Mouse (Mus musculus) ES-E14 (cell line): ENCODE data around the gene Fcer1g. TPM values are rescaled to one million over a fixed set of nuclear protein-coding genes. Genes with fewer than 3 reads are reported as not detected.

Experiments
- DNase-seq: peaks from one replicate; pipeline ENCODE4 v3.0.0-alpha.2; 2013; ENCODE audit warnings: low read depth, low spot score
- H3K27ac ChIP-seq: 2 replicates; pipeline ENCODE4 v1.5.1; 2012; ENCODE audit warnings: low read depth, mild to moderate bottlenecking, low read length, moderate library complexity, mixed read lengths; ENCODE audit not compliant: poor library complexity, insufficient read depth, severe bottlenecking
- H3K36me3 ChIP-seq: 2 replicates; pipeline ENCODE4 v1.6.1; 2012; ENCODE audit warnings: mild to moderate bottlenecking, low read length, moderate library complexity, mixed read lengths; ENCODE audit not compliant: control insufficient read depth, poor library complexity, insufficient read depth, severe bottlenecking
- H3K4me1 ChIP-seq, 2 experiments: fragments of 150-350 bp in 1 of 2; sonication (generic) in 1 of 2; 2 replicates each; pipeline ENCODE4 v1.6.1; 2012; ENCODE audit warnings: low read length in 2 of 2, mild to moderate bottlenecking in 1 of 2, mixed read lengths in 1 of 2; ENCODE audit not compliant: control insufficient read depth in 2 of 2, insufficient read depth in 2 of 2, poor library complexity in 1 of 2
- H3K4me3 ChIP-seq, 2 experiments: fragments of 150-350 bp in 1 of 2; sonication (generic) in 1 of 2; 2 replicates each; pipeline ENCODE4 v1.5.1; 2012; ENCODE audit warnings: low read length in 2 of 2, low read depth in 1 of 2, mild to moderate bottlenecking in 1 of 2, mixed read lengths in 1 of 2; ENCODE audit not compliant: insufficient read depth in 1 of 2, poor library complexity in 1 of 2, severe bottlenecking in 1 of 2
- H3K9ac ChIP-seq: 2 replicates; pipeline ENCODE4 v1.6.1; 2012; ENCODE audit warnings: low read depth, mild to moderate bottlenecking, low read length, mixed read lengths; ENCODE audit not compliant: poor library complexity, insufficient read depth, severe bottlenecking
- H3K9me3 ChIP-seq: fragments of 150-350 bp; sonication (generic); 2 replicates; pipeline ENCODE4 v1.6.1; 2012; ENCODE audit warnings: low read depth, mild to moderate bottlenecking, low read length; ENCODE audit not compliant: control insufficient read depth, insufficient read depth
- CHD2 ChIP-seq: IDR thresholded peaks from 2 replicates; pipeline ENCODE4 v1.6.1; 2014; ENCODE audit warnings: mild to moderate bottlenecking, low read depth, low read length, inconsistent platforms
- HCFC1 ChIP-seq: IDR thresholded peaks from 2 replicates; pipeline ENCODE4 v1.6.1; 2012; ENCODE audit warnings: low read length, inconsistent platforms, borderline replicate concordance; ENCODE audit not compliant: insufficient read depth
- MAFK ChIP-seq: IDR thresholded peaks from 2 replicates; pipeline ENCODE4 v1.6.1; 2014; ENCODE audit warnings: mild to moderate bottlenecking, low read depth, low read length, inconsistent platforms; ENCODE audit not compliant: insufficient read depth
- ZC3H11A ChIP-seq: IDR thresholded peaks from 2 replicates; pipeline ENCODE4 v1.6.1; 2012; ENCODE audit warnings: low read depth, mild to moderate bottlenecking, inconsistent platforms, low read length, borderline replicate concordance
- ZNF384 ChIP-seq: IDR thresholded peaks from 2 replicates; pipeline ENCODE4 v1.6.1; 2012; ENCODE audit warnings: low read depth, low read length, inconsistent platforms
- in situ Hi-C, 2 experiments: fragments of 600-800 bp; cut with MboI; formaldehyde crosslinking; loops; one replicate each; pipeline ENCODE4 v1.15.1; 2025; ENCODE audit warnings: low sequenced_read_pairs in 2 of 2, inconsistent platforms in 1 of 2; ENCODE audit not compliant: unreplicated experiment in 2 of 2
- total RNA-seq: library from RNA; depleted of rRNA; stranded (reverse); fragments of 300-350 nt; gene quantifications from 2 replicates; pipeline ENCODE4 v1.2.3, GENCODE M21; 2012

The Fcer1g gene
- total RNA-seq, 1 experiment: 0.62 TPM

GRCm38 (mm10) chr1:171216241-171216955 is 17.8 kb downstream of the Fcer1g start:
- Histone ChIP-seq H3K9ac (no peak overlapping the region), H3K27ac (no peak overlapping the region), H3K4me1 (peaks cover 2 to 8% of the 10 kb centered on the region in 2 experiments; a peak in 3 of 4 replicates), H3K9me3 (no peaks in the 10 kb centered on the region), H3K4me3 (no peak overlapping the region), H3K36me3 (peaks cover 8% of the 10 kb centered on the region; the same call in 1 of the 2 replicates)
- TF ChIP-seq CHD2 (no peak), HCFC1 (no peak), ZC3H11A (no peak)
- no peak for DNase-seq
- in situ Hi-C loops: no loop called here

GRCm38 (mm10) chr1:171213801-171214496 is 20.2 kb downstream of the Fcer1g start, which contains the start of gene Nr1i3:
Gene Nr1i3, plus strand, starts transcription at chr1:171213970.
- H3K4me3 ChIP-seq: no peak within 1 kb of the TSS
- peaks cover 0 to 4% of the 10 kb centered on the region in 2 experiments; a peak in 3 of 4 replicates for H3K4me1 ChIP-seq
- DNase-seq: no peak
- no peak within 1 kb of the TSS for H3K27ac ChIP-seq
- TF ChIP-seq ZNF384 (no peak), MAFK (no peak)
- no peak within 1 kb of the TSS for H3K9ac ChIP-seq
- H3K9me3 ChIP-seq: no peaks in the 10 kb centered on the region
- no peaks in the 10 kb centered on the region for H3K36me3 ChIP-seq
- in situ Hi-C loops: no loop called here

- no peaks in the 10 kb centered on the region; a peak in 1 of 4 replicates for H3K4me1 ChIP-seq
- in situ Hi-C loops: no loop called here
- TF ChIP-seq MAFK: no peak
- TF ChIP-seq ZNF384: no peak
- TF ChIP-seq ZC3H11A: no peak
- no peak for TF ChIP-seq CHD2
- no peak for TF ChIP-seq HCFC1
- no peaks in the 10 kb centered on the region for H3K36me3 ChIP-seq
- H3K4me3 ChIP-seq: no peak overlapping the region
- no peak overlapping the region for H3K27ac ChIP-seq
- no peaks in the 10 kb centered on the region for H3K9me3 ChIP-seq
- no peak overlapping the region for H3K9ac ChIP-seq
- DNase-seq: no peak
Observed at GRCm38 (mm10) chr1:171212854-171213253, 21.3 kb downstream of the Fcer1g start.

- DNase-seq: no peak
- Histone ChIP-seq H3K9ac (no peak overlapping the region), H3K36me3 (no peaks in the 10 kb centered on the region), H3K4me3 (no peak overlapping the region), H3K4me1 (no peaks in the 10 kb centered on the region), H3K9me3 (no peaks in the 10 kb centered on the region), H3K27ac (no peak overlapping the region)
- no peak for TF ChIP-seq HCFC1
- in situ Hi-C loops: no loop called here
Observed at GRCm38 (mm10) chr1:171209409-171209808, 24.8 kb downstream of the Fcer1g start.
